Mouse (Mus musculus) heart, embryonic 15.5 days (tissue): ENCODE results near the gene Akap14. TPM values are rescaled to one million over a fixed set of nuclear protein-coding genes. Genes with fewer than 3 reads are reported as not detected.

Experiments used
- polyA plus RNA-seq: library from polyadenylated mRNA; unstranded; fragments of >200 nt; fragmentation: Nextera tagmentation; extraction: Ambion mirVana; gene quantifications from 2 replicates; pipeline ENCODE4 v1.2.1, GENCODE M21; 2015

Gene Akap14
- polyA plus RNA-seq, 1 experiment from 2014 or later: 0.09 TPM

Other genes starting within 250 kb of the Akap14 start
- gene Sept6, start 177.0 kb downstream of the Akap14 start, polyA plus RNA-seq: 46.1 and 49.2 TPM in 2 replicates
- 0.10 and 0.20 TPM in 2 replicates for gene Sowahd, start 120.0 kb downstream of the Akap14 start, polyA plus RNA-seq
- 272 and 406 TPM in 2 replicates for gene Rpl39, start 83.4 kb downstream of the Akap14 start, polyA plus RNA-seq
- gene Upf3b, start 58.5 kb downstream of the Akap14 start, polyA plus RNA-seq: 13.9 and 14.1 TPM in 2 replicates
- gene Nkap, start 42.0 kb downstream of the Akap14 start, polyA plus RNA-seq: 10.8 and 11.3 TPM in 2 replicates
- gene Ndufa1, start 22.3 kb upstream of the Akap14 start, polyA plus RNA-seq: 695 and 864 TPM in 2 replicates
- 5.4 and 6.0 TPM in 2 replicates for gene Rnf113a1, start 22.4 kb upstream of the Akap14 start, polyA plus RNA-seq
- gene Gm9, start 42.2 kb upstream of the Akap14 start, polyA plus RNA-seq: not detected in 2 replicates
- not detected in 2 replicates for gene Rhox1, start 53.4 kb upstream of the Akap14 start, polyA plus RNA-seq
- gene Rhox2a, start 76.1 kb upstream of the Akap14 start, polyA plus RNA-seq: not detected in 2 replicates
- gene Rhox3a, start 81.1 kb upstream of the Akap14 start, polyA plus RNA-seq: not detected in 2 replicates
- gene Rhox4a, start 96.5 kb upstream of the Akap14 start, polyA plus RNA-seq: not detected in 2 replicates
- not detected in 2 replicates for gene Rhox3a2, start 211.2 kb upstream of the Akap14 start, polyA plus RNA-seq
- 0.66 and 2.8 TPM in 2 replicates for gene Rhox4a2, start 222.0 kb upstream of the Akap14 start, polyA plus RNA-seq
- not detected in 2 replicates for gene Rhox2b, start 243.2 kb upstream of the Akap14 start, polyA plus RNA-seq